Mouse (Mus musculus): ENCODE data around the gene Rab3ip. TPM values are rescaled to one million over a fixed set of nuclear protein-coding genes. Genes with fewer than 3 reads are reported as not detected.

Gene Rab3ip
- total RNA-seq, 1 experiment from 2014 or later: 50.5 TPM

- no peak for DNase-seq
These were observed 79.8 kb downstream of the Rab3ip start for GRCm38 (mm10) chr10:116870819-116871218.

Other genes with a start within 250 kb of the Rab3ip start
- gene Myrfl, start 53.9 kb downstream of the Rab3ip start, total RNA-seq (2021): not detected in 2 replicates
- gene Gm10271, start 21.8 kb upstream of the Rab3ip start, total RNA-seq (2021): not detected in 2 replicates
- 0.26 and 0.45 TPM in 2 replicates for gene Best3, start 35.5 kb upstream of the Rab3ip start, total RNA-seq (2021)
- gene Lrrc10, start 94.6 kb upstream of the Rab3ip start, total RNA-seq (2021): not detected in 2 replicates
- gene Cct2, start 113.0 kb upstream of the Rab3ip start, total RNA-seq (2021): 224 and 240 TPM in 2 replicates
- gene Frs2, start 197.8 kb upstream of the Rab3ip start, total RNA-seq (2021): 26.4 and 30.9 TPM in 2 replicates